Mouse (Mus musculus): Measurements from ENCODE around the gene 0610010K14Rik.

DNA sequence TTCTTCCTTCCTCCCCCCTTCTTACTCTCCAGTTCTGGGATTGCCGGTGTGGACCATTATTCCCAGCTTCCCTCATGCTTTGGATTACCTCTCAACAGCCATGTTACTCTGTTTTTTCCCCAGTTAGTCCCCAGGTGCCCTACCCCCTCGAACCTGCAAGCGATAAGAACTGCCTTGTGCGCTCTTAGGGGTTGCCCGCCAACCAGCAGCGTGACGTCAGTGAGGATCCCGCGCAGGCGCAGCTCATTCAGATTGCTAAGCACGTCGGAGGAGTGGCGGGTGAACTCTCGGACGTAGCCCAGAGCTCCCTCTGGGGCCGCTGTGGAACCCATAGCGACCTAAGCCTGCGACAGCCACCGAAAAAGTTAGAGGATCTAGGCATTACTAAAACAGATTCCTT, 8.9 kb downstream of the 0610010K14Rik start:
- TF ChIP-seq EP300 (IDR thresholded peaks at IDR 0.05; ENCODE audit: low read depth) (no peak), CTCF (IDR thresholded peaks at IDR 0.05; ENCODE audit: low read depth) (no peak)
